Mouse (Mus musculus): ENCODE measurements at regions not wholly inside any gene's neighbourhood (a gene's known extent, or its start where the extent isn't known, plus 50 kb on each side); places are given as distances from the start of the nearest gene placed in this dataset.

DNA sequence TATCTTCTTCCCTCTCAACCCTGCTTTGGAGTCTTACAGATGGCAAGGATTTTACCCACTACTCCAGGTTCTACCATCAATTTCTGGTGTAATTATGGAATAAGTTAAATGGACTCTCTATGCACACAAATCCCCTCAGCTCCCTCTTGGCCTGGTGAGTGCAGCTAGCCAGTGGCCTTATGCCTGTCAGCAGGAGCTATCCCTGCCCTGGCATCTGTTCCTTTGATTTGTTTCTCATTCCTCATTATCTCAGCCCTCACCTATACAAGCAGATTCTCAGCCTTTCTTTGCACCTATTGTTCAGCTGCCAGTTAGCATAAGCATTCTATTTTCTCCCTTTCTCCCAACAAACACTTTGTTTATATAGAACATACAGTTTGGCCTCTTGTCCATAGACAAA, 150.3 kb downstream of the Rnf152 start:
- no peak for DNase-seq (ENCODE audit: low spot score)

DNA sequence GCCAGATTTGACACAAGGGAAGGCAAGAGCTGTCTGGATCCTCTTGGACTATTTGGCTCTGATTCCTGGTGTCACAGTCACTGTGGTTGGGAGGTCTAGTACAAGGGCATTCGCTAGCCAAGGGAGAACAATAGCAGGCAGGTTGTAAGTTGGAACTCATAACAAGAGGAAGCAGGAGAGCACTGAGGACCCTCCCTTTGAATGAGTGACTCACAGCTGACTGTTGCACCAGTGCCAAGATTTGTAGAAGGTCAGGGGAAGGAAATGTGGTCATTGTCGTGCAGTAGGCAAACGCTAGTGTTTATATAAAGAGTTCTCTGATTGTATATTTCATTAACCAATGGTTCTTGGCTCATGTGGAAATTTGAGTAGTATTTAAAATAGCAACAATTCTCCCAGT, 157.2 kb downstream of the Rnf152 start:
- DNase-seq (ENCODE audit: low spot score) = no peak

DNA sequence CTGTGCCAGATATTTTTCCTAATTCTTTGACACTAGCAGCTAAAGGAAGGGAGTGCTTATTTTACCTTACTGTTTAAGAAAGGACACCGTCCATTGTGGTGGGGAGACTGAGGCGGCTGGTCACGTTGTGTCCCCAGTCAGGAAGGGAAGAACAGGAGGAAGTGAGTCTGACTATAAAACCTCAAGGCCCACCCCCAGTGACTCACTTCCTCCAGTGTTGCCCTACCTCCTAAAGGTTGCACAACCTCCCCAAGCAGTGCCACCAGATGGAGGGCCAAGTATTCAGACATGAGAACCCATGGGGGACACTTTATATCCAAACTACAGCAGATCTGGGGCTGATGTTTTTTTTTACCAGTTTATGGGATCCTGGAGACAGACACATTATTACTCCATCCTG, 165.4 kb downstream of the Rnf152 start:
- no peak for DNase-seq (ENCODE audit: low spot score)

DNA sequence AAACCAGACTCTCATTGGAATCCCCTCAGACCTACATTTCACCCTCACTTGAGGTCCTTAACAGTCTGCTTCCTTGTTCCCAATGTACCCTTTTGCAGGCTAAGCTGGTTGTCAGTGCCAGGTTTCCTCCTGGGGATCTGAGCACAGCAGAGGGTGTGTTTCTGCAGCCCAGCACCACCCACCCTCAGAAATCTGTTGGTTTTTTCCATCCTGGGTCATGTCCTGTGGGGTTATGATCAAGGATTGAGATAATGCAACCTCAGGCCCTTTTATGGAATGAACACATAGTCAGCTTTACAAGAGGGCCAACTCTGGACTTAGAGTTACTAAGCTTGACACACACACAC, 167.6 kb downstream of the Rnf152 start:
- no peak for DNase-seq (ENCODE audit: low spot score)

DNA sequence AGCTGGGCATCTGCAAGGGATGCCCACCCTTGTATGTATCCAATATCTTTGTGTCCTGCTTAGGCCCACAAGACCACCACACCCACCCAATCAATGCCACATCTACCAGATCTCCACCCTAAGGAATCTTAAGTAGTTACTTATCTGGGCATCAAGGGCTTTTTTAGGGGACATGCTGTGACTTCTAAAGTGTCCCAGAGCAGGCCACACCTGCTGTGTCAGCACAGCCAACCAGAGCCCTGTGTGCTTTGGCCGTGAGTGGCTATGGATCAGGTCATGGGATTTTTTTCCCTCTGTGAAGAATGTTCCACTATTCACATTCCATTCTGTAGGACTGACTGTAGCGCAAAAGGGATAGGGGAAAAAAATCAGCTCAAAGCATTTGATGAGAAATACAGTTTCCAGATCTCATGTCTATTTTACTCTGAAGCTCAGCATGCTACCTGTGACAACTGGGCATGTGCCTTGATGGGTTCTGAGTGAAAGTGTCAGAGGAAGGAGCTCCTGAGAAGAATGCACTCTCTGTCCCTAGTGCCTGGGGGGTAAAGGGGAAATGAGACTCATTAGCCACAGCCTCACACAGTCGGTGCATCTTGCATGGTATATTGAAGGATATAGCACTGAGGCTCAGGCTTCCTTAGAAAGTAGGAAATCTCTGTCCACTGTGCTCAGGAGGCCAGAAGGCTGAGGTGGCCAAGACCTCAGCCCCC, 168.1 kb downstream of the Rnf152 start:
- DNase-seq (ENCODE audit: low spot score) = no peak

DNA sequence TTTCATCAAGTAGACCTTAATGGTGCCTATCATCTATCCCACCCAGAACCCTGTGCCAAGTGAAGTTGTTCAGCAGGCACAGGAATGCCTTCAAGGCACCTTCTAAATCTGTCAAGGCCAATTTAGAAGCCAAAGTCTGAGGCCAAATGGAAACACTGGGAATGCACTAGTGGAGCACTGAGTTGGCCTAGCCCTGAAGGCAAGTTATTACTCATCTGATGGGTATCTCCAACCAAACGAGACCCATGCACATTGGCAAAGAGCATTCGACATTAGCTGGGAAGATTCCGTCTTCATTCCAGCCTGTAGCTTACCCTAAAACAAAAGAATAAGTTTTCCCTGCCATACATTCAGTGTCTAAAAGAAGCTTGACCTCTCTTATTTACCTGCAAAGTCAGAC, 172.0 kb downstream of the Rnf152 start:
- no peak for DNase-seq (ENCODE audit: low spot score)

DNA sequence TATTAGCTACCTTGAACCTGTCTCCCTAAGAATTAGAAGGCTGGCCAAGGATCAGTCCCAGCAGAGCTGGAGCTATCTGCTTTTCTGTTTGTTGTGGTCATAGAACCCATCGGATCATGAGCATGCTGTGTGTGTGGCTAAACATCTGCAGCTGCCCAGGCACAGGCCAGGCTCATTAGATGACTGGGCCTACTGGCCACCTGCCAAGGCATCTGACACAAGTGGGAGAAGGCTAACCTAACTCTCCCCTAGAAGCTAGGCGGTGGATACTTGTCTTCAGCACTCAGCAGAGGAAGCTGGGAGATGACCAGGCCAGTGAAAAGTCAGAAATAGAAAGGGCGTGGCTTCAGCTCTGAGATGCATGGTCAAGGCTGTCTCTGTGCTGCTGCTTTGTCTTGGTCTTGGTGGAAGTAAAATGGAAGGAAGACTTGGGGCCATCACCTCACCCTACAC, 177.1 kb downstream of the Rnf152 start:
- DNase-seq (ENCODE audit: low spot score) = peak; percentile 17

DNA sequence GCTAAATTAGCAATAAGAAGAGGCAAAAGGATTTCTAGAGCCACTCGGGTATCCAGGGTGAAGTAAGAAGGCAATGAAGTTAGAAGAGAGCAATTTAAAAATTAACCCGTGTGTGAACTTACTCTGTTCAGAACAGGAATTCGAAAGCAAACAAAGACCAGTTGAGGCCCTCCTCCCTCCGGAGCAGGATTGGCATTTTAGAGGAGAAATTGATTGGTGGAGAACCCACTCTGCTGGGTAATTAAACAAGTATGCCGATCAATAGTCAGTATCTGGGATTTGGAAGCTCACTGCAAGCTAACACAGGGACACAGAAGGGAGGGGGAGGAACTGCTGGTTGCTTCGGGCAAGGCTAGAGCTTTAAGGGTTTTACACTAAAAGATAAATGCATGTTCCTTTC, 177.7 kb downstream of the Rnf152 start:
- no peak for DNase-seq (ENCODE audit: low spot score)

DNA sequence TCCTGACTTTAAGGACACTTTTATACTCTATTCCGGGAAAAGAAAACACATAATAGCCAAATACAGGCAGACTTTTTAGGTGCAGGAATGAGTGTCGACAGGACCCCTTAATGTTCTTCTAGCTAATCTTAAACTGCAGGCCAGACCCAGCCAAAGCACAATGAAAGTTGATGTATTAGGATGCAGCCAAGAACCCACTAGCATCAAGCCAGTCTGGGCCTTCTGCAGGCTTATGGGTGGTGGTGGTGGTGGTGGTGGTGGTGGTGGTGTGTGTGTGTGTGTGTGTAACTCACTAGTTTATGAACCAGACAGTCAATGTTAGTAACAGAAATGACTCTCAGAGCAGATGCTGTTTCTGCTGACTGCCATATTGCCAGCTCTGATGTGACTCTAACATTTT, 178.6 kb downstream of the Rnf152 start:
- DNase-seq (ENCODE audit: low spot score) = no peak

DNA sequence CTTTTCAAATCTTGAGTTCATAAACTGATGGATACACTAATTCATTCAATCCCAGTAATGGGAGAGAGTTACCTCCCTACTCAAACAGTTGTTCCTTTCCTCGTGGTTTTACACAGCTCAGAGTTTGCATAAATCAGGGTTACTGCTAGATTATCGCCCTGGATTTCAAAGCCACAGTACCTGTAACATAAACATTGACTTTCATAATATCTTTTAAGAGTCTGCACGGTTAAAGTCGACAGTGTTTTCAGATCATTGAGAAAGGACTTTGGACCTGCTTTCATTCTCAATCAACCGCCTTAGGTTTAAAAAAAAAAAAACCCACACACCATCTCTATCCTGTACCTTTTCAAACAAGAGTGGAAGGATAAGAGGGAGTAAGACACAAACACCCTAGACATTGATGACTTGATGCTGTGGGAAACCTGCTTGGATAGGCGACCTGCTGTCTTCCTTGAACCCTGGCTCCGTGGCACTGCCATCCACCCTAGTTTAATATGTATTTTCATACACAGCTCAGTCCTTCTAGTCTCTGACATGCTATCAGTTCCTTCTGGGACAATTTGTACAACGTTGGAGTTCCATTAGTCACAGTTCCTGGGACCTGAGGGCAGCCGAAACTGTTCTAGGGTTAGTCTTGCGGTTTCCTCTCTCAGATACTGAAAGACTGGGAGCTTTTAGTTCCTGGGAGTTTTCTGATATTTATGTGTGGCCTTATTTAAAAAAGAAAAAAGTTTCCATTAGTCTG, 179.3 kb downstream of the Rnf152 start:
- no peak for DNase-seq (ENCODE audit: low spot score)

DNA sequence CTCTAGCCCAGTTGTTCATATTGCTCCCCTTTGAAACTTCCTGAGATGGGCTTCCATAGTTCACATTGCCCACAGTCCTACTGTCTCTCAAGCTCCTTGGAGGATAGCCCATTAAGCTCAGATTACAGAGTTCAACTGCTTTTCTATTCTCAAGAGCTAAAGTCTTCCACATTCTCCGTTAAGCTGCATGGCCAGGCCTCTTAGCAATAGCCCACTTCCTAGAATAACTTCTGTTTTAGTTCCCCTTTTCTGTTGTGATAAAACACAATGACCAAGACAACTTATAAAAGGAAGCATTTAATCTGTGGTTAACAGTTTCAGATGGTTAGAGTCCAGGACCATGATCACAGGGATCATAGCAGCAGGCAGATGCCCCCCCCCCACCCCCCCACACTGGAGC, 185.5 kb downstream of the Rnf152 start:
- DNase-seq (ENCODE audit: low spot score) = no peak

DNA sequence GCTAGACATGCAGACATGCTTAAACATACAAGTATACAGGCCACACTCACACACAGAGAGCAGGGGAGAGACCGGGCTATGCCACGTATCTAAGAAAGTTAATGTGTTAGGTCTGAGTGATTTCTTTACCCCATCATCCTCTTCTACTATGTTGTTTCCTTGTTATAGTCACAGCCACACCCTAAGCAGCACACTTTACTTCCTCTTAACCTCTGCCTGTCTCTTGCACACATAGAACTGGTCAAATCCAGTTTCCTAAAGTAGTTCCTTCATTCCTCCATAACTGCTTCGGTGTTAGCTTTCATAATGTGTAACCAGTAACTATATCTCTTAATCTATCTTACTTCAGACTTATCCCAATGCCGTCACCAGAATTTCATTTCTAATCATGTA, 186.4 kb downstream of the Rnf152 start:
- no peak for DNase-seq (ENCODE audit: low spot score)

DNA sequence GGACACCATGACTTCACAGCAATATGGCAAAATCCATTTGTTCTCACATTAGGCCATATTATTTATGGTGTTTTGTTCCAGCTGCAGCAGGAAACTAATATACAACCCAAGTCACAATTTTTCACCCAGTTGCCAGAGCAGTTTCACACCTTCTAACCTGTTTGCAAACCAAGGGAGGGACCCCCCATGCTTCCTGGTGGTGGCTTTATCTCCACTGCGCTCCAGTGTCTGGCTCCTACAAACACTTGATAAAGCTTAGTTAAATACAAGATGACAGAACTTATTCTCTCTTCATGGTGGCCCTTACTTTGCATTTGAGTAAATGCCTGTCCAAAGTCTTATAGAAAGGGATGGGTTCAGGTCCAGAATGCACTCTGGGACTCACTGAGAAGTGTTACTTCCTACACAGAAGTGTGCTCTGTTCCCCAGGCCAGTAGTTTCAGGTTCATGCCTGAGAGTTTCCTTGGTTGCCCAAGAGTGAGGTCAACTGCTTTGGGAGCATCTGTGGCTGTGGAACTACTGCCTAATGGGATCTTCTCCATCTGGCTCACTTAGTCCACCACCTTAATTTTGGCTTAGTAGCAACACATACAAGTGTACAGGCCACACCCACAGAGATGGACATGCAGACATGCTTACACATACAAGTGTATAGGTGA, 186.9 kb downstream of the Rnf152 start:
- no peak for DNase-seq (ENCODE audit: low spot score)

DNA sequence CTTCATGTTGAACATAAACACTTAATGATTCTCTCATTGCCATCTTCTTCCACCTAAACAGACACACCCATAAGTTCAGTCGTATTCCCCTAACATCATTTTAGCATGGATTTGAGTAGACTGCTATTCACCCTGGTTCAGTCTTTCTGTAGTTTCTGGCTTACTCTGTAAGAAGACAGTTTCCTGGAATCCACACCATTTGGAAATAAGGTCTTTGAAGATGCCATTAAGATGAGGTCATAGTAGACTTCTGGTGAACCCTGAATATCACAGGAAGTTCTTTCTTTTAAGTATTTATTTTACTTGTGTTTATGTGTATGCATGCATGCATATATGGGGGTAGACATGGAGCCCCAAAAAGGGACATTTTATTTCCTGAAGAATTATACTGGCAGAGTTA, 187.7 kb downstream of the Rnf152 start:
- no peak for DNase-seq (ENCODE audit: low spot score)

DNA sequence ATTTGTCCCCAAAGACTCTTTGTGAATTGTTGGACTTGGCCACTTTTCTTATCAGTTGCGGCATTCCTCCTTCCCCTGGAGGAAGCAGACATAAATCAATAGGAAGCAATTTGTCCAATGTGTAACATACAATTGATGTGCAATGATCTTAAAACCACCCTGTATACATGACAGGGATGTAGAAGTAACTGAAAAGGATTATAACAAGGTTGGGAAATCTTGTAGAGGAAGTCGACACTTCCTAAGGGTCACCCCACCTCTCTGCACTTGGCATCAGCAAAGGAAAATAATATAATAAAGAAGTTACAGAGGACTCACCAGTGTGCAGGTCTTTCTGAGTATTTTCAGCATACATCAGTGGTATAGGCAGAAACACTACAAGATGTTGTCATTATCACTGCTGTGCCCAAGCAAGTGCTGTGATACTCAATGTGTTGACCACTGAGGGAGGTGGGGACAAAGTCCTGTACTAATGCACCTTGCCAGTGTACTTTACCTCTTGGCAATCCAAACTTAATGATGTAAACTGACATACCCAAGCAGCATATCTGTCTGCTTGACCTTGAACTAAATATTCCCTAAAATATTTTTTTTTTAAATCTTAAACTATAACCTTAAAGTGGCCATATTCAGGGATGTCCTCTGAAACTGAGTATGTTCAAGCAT, 198.9 kb downstream of the Rnf152 start:
- no peak for DNase-seq (ENCODE audit: low spot score)

DNA sequence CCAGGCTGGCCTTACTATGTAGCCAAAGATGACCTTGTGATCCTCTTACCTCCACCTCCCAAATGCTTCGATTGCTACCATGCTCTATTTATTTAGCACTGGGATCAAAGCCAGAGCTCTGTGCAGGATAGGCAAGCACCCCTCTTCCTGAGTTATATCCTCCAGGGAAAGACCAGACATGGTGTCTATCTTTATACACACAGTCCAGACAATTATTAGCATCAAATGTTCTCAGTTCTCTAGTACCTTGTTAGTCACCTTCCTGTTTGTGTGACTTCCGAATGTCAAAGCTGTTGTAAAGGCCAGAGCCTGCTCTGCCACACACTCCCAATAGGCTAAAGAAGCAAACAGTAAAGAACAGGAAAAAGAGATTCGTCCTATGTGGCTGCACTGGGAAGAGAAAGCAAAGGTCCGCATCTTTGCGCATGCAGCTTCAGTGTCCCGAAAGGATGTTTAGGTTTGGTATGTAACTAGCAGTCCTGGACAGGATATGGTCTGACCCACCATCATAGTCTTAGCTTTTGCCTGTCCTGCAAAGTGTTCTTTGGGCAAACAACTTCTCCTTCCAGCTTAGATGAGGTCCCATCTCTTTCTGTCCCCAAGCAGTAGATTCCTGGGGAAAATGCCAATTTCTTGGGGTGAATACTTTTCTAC, 204.2 kb downstream of the Rnf152 start:
- no peak for DNase-seq (ENCODE audit: low spot score)

DNA sequence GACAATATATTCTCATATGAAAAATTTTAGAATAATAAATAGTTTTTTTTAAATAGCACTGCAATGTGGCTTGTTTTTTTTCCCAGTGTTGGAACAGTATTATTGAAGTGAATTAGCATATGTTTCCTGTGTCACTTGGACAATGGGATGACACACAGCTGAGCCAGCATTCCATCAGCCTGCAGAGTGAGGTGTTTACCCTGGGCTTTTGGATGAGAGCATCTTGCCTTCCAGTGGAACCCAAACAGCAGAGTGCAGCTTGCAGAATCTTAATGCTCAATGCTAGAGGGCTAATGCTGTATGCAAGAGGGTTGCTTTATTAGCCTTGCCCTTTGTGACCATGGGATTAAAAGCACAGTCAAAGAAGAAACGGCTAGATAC, 205.1 kb downstream of the Rnf152 start:
- no peak for DNase-seq (ENCODE audit: low spot score)

DNA sequence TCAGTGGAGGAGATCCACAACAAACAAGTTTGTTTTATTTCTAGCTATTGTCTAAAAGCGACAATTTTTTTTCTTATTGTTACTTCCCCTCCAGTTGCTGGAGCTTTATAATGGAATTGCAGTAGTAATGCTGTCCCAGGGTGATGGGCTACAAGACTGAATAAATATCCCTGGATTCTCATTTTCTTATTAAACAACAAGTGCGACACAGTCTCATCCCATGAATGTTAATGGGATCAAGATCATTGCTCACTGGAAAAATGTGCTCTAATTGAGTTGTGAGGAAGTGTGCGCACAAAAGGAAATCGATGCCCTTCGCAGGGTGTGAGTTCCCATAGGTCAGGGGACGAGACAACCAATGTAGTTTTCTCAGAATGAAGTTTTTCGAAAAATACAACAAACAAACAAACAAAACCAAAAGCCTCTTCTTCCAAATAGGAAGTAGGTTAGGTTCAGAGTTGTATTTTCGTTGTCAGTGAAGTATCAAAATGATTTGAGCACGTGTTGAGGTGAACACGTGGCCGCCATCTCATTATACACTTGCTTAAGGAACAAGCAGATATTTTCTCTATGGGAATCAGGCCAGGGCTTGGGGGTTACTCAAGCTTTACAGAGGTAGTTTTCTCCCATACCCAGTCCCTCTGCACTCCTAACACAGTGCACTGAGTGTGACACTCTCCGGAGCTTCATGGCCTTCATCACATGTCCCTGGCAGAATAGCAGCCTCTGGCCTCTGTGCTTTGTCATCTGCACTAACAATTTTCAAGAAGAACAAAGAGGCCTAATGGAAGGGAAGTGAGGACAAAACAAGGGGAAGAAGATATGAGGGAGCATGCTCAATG, 205.7 kb downstream of the Rnf152 start:
- no peak for DNase-seq (ENCODE audit: low spot score)

DNA sequence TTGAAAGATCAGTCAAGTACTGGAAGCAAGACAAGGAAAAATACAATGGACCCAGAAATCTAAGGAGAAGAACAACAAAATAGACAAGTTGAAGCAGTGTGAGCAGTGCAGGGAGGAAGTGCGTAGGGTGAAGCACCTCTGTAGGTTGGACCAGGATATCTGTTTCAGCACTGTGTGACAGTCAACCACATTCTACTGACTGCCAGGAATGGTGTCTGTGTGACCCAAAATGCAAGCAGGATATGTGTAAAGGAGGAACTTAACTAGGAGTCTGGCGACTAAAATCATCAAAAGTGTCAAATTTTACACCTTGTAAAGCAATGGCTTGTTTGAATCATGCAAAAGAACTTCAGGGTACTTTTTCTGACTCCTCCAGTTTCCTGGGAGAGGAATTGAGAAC, 207.7 kb downstream of the Rnf152 start:
- no peak for DNase-seq (ENCODE audit: low spot score)

DNA sequence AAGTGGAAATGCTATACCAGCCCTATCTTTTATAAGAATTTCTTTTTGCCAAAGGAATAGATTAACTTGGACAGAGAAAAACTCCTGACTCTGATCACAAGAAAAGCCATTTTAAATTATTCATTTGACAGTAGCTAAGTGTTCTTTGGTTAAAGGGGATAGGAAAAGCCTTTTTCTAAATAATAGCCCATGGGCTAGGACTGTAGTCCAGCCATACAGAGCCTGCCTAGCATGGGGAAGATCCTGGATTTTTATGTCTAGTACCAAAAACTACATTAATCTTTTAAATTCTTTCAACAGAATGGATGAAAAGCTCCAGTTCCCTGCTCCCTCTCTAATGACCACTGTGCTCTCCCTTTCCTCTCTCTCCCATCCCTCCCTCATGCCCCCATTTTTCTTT, 208.5 kb downstream of the Rnf152 start:
- no peak for DNase-seq (ENCODE audit: low spot score)

DNA sequence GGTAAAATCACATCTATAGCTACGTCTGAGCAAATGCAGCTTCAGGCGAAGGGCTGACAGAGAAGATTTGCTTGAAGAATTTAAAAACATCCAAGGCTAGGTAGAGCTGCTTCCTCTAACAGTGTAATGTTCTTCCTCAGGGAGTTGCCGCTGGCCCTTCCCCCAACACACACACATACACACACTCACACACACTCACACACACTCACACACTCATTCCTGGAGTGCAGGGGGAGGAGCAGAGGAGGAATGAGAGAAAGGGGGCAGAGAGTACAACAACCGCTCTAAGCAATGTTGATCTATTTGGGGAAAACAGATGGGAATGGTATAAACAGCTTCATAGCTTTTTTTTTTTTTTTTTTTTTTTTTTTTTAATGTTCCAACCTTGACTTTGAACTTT, 232.6 kb downstream of the Rnf152 start:
- DNase-seq (ENCODE audit: low spot score) = no peak

DNA sequence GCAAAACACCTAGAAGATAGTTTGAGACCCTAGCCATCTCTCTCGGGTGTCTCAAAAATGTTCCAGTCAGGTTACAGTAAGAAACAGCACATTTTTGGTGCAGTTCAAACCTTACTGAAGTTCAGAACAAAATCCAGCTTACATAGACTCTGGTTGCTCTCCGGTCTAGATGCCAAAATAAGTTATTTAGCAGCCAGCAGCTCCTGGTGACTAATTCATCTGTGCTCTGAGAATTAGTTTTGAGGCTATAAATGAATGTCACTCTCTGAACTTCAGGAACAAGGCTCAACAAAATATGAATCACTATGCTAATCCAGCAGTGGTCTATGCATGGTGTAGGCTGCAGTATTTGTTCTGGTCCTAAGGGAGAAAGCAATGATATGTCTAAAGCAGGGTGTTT, 238.6 kb downstream of the Rnf152 start:
- no peak for DNase-seq (ENCODE audit: low spot score)

Data from layer of hippocampus, adult 11-12 months (tissue).